Mouse (Mus musculus): Measurements from ENCODE around the gene Nfyb.

Nfyb gene

DNA sequence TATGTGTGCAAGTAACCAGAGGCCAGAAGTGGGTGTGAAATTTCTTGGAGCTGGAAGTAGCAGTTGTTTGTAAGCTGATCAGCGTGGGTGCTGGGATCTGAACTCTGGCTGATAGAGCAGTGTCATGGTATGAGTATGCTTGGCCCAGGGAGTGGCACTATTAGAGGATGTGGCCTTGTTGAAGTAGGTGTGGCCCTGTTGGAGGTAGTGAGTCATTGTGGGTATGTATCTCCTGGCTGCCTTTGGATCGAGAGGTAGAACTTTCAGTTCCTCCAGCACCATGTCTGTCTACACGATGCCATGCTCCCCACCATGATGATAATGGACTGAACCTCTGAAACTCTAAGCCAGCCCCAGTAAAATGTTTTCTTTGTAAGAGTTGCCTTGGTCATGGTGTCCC is 16.4 kb upstream of the Nfyb start:
- peak; percentile 65 for DNase-seq (ENCODE audit: extremely low read depth, insufficient read length, low spot score)

DNA sequence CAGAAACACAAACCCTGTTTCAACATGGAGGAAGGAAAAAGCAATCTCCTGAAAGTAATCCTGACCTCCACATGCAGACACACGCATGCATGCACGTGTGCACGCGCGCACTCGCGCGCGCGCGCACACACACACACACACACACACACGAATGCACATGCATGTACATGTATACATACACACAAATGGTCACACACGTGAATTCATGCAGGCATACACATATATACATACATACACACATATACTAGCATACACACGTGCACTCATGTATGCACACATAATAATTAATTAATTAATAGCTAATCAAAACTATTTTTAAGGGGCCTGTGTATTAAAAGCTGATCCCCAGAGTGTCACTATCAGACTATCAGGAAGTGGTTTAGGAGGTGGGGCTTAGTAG is 15.9 kb upstream of the Nfyb start:
- DNase-seq (ENCODE audit: extremely low read depth, insufficient read length, low spot score), result no peak

DNA sequence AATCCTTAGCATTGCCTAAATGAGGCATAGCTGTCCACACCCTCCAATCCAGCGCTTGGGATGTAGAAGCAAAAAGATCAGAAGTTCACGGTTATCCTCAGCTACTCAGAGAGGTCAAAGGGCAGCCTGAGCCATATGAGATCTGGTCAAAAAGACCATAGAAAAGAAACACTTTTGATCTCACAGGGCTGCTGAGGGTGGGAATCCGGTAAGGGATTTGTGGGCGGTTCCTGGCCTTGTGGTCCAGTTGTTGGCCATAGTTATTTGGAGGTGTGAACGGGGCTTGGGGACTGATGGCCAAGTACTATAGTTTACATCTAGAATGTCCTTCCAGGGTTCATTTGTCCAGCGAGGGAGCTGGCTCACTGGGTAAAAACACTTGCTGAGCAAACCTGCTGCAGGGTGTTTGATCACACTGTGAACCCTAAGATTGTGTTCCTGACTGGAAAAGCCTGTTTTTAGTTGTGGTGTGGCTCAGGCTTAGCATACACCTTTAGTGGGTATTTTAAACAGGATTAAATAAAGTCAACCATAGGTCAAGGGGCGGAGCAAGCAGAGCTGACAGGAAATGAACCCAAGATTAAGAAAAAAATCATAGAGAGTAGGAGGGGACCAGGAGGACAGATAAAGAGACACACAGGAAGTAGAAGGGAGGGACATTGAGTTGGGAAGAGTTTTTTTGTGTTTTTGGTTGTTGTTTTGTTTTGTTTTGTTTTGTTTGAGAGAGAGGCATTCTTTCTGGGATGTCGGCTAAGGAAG is 15.0 kb upstream of the Nfyb start:
- DNase-seq (ENCODE audit: extremely low read depth, insufficient read length, low spot score), result no peak

DNA sequence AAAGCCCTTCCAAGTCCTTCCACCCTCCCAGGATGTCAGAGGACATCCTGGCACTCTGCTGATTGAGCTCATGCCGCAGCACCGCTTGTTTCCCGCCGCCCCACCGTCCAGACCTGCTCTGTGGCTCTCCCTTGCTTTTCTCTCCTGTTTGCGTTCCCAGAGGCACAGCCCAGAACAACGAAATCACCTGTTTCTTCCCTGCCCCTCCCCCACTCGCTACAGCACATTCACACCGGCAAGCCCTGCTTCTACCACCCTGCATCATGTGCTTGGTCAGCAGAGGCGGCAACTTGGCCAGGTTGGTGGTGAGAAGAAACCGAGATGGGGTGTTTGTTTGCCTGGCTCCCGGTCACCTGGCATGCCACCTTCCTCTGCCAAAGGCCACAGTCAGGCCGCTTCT is 13.9 kb upstream of the Nfyb start:
- no peak for DNase-seq (ENCODE audit: extremely low read depth, insufficient read length, low spot score)

DNA sequence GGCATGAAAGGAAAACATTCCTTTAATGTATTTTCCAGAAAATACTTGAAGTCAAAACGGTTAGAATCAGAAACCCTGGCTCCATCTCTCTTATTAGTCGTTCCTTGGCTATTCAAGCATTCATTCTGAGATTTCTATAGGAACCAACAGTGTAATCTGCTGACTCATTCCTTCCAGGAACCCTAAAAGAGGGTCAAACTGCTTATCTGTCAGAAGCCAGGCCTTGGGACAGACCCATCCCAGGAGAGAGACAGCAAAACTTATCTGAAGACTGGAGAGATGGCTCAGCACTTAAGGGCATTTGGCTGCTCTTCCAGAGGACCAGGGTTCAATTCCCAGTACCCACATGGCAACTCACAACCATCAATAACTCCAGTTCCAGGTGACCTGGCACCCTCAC is 13.1 kb upstream of the Nfyb start:
- no peak for DNase-seq (ENCODE audit: extremely low read depth, insufficient read length, low spot score)

DNA sequence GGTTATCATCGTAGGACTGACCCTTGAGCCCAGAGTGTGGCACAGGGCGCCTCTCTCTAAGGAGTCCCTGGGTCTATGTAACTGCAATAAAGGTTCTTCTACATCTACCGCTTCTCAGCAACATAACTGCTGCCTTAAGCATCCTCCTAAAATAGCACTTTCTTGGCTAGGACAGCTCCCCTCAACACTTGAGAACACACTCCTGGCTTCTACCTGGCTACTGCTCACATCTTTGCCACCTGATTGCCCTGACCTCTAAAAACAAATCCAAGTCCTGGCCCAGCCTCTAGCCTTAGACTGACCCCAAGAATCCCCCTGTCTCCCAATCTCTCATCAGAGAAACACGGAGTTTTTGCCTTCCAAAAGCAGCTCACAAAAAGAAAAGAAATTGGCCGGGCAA is 10.9 kb upstream of the Nfyb start:
- DNase-seq (ENCODE audit: extremely low read depth, insufficient read length, low spot score), result no peak

DNA sequence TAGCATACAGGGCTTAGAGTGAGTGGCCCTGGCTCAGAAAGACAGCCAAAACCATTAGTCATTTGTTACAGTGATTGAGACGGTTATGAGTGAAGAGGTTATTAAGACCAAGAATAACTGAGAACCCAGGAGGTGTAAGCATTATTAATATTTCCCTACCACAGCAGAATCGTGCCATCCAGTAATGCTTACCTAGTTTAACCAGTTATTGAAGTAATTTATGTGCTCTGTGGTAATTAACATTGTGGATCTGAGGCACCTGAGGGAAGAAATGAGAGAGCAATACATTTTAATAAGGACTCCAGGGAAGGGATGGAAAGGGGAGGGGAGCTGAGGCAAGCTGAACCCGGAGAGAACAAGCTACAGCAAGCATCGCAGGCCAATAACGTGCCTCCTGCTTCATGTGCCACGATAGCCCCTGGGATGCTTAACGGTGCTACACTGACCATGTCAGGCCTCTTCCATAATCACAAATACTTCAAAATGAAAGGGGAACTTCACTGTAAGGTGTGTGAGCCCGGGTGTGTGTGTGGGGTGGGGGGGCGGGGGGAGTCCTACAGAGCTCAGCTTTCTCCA is 7.7 kb upstream of the Nfyb start:
- DNase-seq (ENCODE audit: extremely low read depth, insufficient read length, low spot score), result no peak

DNA sequence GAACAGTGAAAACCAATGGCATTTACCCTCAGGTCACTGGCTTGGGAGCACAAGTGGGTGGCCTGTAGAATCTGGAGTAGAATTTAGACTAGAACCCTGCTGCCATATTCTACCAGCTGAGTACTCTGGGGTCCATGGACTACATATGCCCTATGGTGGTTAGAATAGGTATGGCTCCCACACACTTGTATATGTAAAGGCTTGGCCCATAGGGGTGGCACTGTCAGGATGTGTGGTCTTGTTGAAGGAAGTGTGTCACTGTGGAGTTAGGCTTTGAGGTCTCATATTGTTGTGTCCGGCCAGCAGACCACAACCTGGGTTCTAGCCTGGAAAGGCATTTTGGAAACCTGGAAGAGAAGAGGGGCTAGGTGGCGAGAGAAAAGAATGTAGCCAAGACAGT is 6.8 kb upstream of the Nfyb start:
- DNase-seq (ENCODE audit: extremely low read depth, insufficient read length, low spot score), result no peak

DNA sequence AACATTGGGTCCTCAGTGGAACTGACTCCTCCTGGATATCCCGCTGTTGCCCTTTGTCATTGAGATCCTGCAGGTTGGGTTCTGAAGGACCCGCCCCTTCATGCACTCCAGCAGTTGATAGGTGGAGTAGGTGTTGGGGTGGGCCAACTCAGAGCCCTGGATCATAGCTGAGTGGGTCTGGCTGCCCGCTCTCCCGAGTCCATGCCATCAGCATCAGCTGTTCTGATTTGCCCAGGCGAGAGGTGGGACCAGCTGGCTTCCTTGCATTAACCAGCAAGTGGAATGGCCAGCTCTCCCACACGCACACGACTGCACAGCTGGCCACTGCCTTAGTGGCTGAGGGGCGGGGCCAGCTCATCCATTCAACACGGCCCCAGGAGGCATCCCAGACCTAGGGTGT is 5.0 kb upstream of the Nfyb start:
- DNase-seq (ENCODE audit: extremely low read depth, insufficient read length, low spot score), result no peak

DNA sequence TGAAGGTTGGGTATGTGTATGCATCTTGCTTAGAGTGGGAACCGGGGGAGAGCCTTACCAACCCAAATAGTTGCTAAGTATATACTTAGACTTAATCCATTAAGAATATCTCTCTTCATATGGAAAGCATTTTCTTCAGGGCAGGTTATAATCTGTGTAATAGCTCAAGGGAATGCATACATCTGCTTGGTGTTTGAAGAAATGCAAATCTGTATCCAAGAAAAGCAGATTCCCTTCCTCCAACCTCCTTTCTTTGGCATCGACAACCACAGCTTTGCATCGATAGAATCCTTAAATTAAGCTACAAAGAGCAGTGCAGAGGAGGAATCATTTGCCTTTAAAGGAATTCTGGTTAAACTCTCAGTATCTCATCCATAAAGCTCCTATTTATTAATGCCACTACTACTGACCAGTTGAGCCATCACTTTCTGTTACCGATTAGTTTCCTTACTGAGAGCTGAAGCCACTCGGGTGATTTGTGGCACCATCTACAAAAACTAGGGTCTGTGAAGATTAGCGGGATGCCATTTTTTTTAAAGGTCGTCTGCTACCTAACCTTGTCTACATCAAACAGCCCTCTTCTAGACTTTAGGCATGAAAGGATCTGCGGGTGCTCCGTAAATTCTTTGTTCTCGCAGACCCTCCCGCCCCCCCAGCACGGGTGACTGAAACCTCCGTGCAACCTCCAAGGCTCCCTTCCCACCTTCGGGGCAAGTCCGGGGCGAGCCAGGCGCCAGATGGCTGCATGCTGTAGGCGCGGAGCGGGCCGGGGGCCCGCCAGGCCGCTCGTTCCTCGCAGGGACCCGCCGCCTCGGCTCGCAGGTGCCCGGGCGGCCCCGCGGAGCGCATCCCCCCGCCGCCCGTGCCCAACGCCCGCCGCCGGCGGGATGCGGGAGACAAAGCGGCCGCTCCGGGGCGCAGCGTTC is 925 bp downstream of the Nfyb start:
- DNase-seq (ENCODE audit: extremely low read depth, insufficient read length, low spot score), result peak; percentile 36

DNA sequence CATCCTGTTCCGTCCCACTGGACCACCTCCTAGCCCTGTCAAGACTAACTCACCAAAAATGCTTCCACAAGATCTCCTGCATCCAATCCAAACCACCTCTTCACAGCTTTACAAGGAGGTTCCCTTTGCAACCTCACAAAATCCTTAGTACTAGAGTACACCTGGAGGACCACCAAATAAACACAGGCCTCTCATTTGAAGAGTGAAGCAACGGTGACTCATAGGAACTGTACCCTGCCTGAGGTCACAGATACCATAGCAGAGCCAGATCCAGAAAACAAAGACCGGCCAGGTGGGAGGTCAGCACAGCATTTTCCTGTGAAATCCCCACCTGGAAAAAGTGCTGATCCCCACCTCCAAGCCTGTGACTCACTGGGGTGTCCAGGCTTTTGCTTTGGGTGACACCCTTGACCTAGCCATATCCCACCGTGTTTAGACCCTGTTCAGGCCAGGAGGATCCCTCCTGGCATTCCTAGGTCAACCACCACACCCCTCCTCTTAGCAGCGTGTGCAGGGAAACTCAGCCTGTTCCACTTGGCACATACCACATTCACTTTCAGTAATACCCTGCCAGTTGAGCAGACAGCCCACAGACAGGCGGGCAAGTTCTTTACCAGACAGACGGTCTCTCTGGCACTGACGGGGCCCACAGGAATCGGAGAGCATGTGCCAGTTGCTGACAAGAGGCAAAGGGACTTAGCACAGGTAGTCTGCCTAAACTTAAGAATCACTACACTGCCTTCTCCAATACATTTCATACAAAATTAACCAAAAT is 2.7 kb downstream of the Nfyb start:
- DNase-seq (ENCODE audit: extremely low read depth, insufficient read length, low spot score), result no peak

DNA sequence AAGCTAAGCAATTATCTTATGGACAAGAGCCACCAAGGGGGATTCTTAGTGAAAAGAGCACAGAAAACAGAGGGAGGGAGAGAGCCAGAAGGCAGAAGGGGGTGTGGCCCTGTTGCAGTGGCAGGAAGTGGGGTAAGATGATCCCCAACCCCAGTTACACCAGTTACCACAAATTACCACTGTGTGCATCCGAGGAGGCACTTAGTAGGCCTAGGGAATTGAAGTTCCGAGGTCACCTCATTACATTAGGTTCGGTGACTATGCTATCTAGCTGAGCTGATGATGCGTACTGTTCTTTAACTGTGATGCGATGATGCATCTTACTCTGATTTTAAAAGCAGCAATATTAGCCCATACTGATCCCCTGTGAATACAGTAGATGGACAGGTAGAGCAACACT is 4.2 kb downstream of the Nfyb start:
- no peak for DNase-seq (ENCODE audit: extremely low read depth, insufficient read length, low spot score)

DNA sequence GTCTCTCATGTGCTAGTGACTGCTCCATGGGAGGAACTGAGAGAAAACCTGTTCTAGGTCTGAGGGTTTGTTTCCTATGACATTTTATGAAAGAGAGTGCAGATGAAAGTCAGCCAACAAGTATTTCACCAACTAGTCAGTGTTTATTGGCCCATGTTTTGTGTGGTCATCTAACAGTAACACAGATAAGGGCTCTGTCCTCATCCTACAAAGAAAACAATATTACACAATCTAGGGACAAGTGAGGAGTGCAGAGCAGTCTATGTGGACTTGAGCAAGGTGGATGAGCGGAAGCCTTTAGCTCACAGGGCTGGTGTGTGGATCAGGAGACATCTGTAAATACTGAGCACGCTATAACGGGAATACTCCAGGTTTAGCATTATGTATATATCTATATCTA is 5.1 kb downstream of the Nfyb start:
- no peak for DNase-seq (ENCODE audit: extremely low read depth, insufficient read length, low spot score)

DNA sequence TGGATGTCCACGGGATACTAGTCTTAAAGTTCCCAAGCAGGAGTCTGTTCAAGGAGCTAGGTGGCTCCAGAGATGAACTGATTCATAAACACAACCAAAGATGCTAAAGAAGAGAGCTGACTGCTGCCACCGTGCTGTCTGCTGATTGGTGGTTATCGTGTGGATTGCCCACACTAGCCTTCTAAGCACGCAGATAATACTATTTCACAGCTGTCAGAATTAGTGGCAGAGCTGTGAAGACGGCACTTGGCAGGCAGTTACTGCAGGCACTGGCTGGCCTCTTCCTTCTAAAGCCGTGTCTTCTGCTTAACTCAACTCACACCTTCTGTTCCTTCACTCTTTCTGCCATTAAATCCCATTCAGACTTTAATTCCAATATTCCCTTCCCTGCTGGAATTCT is 5.6 kb downstream of the Nfyb start:
- no peak for DNase-seq (ENCODE audit: extremely low read depth, insufficient read length, low spot score)

DNA sequence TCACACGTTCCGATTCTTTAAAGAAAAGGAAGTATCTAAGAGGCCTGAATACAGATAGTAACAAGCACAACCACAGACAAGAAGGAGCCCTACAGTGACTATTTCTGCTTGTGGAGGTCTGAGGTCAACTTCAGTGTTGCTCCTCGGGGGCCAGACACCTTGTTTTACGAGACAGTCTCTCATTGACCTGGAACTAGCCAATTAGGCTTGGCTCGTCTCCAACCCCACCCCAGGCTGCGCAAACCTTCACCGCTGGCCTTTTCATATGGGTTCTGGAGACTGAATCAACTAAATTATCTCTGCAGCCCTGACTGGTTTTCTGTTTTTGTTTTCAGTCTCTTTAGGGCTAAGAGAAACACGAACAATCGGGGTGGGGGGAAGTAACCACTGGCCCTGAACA is 6.6 kb downstream of the Nfyb start:
- no peak for DNase-seq (ENCODE audit: extremely low read depth, insufficient read length, low spot score)

DNA sequence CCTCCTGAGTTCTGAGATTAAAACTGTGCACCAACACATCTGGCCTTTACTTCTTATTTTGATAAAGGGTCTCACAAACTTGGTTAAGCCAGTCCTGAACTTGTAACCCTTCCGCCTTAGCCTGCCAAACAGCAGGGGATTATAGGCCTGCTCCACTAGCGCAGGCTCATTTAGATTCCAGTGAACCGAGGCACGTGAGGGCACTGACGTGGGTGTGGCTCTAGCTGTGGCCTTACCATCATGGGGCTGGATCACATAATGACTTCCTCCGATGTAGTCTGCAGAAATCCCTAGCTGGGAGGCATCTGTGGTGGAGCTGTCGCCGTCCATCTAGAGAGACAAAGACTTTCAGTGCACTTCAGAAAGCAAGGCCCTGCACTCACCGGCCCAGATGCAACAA is 7.5 kb downstream of the Nfyb start:
- DNase-seq (ENCODE audit: extremely low read depth, insufficient read length, low spot score), result no peak

DNA sequence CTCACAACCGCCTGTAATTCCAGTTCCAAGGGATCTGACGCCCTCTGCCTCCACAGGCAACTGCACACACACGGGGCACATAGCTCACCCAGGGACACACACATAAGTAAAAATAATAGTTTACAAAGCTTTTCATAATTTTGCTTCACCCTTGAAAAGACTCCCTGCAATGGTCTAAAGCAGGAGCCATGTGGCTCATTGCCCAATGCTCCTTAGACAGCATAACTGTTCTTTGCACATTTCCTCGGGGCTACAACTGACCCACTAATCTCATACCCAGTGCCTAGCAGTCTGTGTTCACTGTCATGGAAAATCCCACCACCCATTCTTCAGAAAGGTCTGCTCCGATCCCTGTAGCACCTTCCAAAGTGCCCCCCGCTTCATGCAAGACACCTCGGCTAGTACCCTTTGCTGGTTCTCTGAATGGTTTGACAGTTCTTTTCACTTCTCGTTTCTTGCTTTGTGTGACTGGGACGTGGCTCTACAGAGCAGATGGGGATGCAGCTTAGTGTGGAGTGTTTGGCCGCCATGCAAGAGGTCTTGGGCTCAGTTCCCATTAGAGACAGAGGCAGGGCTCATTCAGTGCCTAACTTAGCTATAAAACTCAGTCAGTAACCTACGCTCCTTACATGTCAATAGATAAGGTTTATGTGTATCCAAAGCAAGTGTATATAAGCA is 8.6 kb downstream of the Nfyb start:
- no peak for DNase-seq (ENCODE audit: extremely low read depth, insufficient read length, low spot score)

DNA sequence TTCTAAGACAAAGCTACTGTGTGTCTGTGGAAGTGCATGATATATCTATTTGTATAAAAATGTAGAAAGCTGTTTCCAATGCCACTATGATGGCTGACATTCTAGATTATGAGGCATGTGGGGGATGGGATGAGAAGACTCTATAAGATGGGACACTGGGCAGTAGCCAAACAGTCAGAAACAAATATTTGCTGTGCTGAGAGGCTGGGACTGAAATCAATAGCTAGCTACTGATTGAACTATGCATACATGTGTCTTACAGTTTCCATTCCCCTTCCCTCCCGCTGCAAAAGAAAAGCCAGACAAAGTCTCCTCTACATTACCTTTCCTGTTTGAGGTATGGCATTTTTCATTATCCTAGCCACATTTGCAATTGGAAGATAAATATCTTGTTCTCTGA is 9.3 kb downstream of the Nfyb start:
- no peak for DNase-seq (ENCODE audit: extremely low read depth, insufficient read length, low spot score)

DNA sequence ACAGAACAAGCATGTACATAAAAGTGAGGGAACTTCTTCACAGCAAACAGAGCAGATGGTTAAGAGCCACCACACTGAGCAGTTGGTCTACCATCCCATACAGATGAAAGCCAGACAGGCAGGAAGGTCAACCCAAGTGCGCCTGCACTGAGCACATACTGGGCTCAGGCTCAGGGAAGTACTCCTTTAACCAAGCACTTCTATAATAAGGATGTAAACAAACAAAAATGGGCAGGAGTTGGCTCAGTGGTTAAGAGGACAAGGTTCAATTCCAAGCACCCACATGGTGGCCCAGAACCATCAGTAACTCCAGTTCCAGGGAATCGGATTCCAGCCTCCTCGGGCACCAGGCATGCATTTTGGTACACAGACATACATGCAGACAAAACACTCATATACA is 11.0 kb downstream of the Nfyb start:
- no peak for DNase-seq (ENCODE audit: extremely low read depth, insufficient read length, low spot score)

DNA sequence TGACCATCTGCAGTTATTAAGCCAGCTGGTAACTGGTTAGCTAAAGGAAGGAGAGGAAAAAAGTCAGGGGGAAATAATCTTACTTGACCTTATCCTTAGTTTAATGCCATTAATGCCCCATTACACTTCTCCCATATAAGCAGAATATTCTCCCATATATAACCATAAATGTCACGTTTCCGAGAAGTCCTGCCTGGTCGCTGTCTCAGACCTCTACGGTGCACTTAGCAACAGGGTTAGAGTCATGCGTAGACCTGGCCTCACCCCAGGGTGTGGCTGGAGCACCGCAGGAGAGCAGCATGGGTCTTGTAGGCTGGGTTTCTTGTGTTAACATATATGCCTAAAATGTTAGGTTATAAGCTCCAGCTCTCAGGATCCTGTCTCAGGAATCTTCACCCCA is 13.2 kb downstream of the Nfyb start:
- no peak for DNase-seq (ENCODE audit: extremely low read depth, insufficient read length, low spot score)
